Mouse (Mus musculus) G1E (cell line): ENCODE results near the gene Sh3tc1. TPM values are rescaled to one million over a fixed set of nuclear protein-coding genes. Genes with fewer than 3 reads are reported as not detected.

ENCODE experiments used
- ATAC-seq: 2 replicates; pipeline ENCODE4 v1.8.0; 2016; ENCODE audit warnings: mild to moderate bottlenecking; ENCODE audit not compliant: insufficient number of reproducible peaks, poor library complexity, low FRiP score, severe bottlenecking; ENCODE audit errors: extremely low read depth
- DNase-seq: peaks from one replicate; pipeline ENCODE4 v3.0.0; 2012; ENCODE audit warnings: low spot score
- H3K27me3 ChIP-seq: 2 replicates; pipeline ENCODE4 v1.6.1; 2012; ENCODE audit warnings: mild to moderate bottlenecking, low read length, inconsistent platforms; ENCODE audit not compliant: insufficient read depth
- H3K36me3 ChIP-seq: replicated peaks from 2 replicates; pipeline ENCODE3; 2012; ENCODE audit warnings: mild to moderate bottlenecking, inconsistent platforms
- H3K4me1 ChIP-seq: 2 replicates; pipeline ENCODE4 v1.6.1; 2012; ENCODE audit warnings: low read depth, low read length, inconsistent platforms, mixed read lengths; ENCODE audit not compliant: insufficient read depth
- H3K4me3 ChIP-seq: 2 replicates; pipeline ENCODE4 v1.5.1; 2012; ENCODE audit warnings: low read depth, mild to moderate bottlenecking, inconsistent platforms, low read length, moderate library complexity, mixed read lengths
- H3K9me3 ChIP-seq: replicated peaks from 2 replicates; pipeline ENCODE4 v1.6.1; 2012; ENCODE audit warnings: inconsistent platforms
- CTCF ChIP-seq: IDR thresholded peaks from 2 replicates; pipeline ENCODE4 v1.5.1; 2012; ENCODE audit warnings: low read depth, low read length, inconsistent platforms, mixed read lengths
- GATA1 ChIP-seq: IDR thresholded peaks from 2 replicates; pipeline ENCODE4 v1.6.1; 2012; ENCODE audit warnings: borderline replicate concordance, low read length, inconsistent platforms, mixed read lengths
- GATA2 ChIP-seq: IDR thresholded peaks from 2 replicates; pipeline ENCODE4 v1.6.1; 2012; ENCODE audit warnings: low read depth, low read length, inconsistent platforms, borderline replicate concordance
- POLR2AphosphoS5 ChIP-seq: IDR thresholded peaks from 2 replicates; pipeline ENCODE4 v1.6.1; 2012; ENCODE audit warnings: low read depth, low read length, inconsistent platforms; ENCODE audit not compliant: insufficient replicate concordance
- TAL1 ChIP-seq: conservative IDR thresholded peaks from 2 replicates; pipeline ENCODE4 v1.6.1; 2012; ENCODE audit warnings: low read depth, low read length, inconsistent platforms, mixed read lengths
- polyA plus RNA-seq: library from polyadenylated mRNA; stranded (reverse); fragments of >175 nt; gene quantifications from 2 replicates; pipeline ENCODE4 v1.2.3, GENCODE M21; 2012
- total RNA-seq, 2 experiments: library from RNA; stranded (forward) in 1 of 2; stranded (reverse) in 1 of 2; fragments of 200-1000 nt in 1 of 2; fragments of >200 nt in 1 of 2; fragmentation: Nextera tagmentation in 1 of 2; gene quantifications; 2 replicates each; pipeline ENCODE4 v1.2.3; 2014 to 2017

The Sh3tc1 gene
- total and polyA plus RNA-seq, 3 experiments, result 0.01 to 0.05 TPM; not detected in 1

DNA sequence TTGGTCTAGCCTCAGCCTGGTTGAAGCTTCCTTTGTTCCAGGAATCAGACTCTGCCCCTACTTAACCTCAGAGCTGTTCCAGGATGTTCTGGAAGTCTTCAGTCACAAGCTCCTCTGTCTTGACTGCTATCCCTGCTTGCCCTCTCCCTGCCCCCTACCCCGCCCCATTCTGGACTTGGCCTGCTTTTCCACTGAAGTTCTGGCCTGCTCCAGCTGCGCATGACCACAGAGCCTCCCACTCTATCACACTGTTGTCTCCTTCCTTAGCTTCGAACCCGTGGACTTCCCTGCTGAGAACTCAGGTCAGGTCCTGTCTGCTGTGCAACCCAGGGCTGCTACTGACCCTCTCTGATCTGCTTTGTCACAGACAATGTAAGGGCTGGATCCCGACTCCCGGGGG lies 26.1 kb upstream of the Sh3tc1 start:
- Histone ChIP-seq H3K4me3 (no peak overlapping the region), H3K27me3 (peaks cover 12% of the 10 kb centered on the region; the same call in 1 of the 2 replicates), H3K9me3 (no peaks in the 10 kb centered on the region), H3K36me3 (no peaks in the 10 kb centered on the region), H3K4me1 (no peaks in the 10 kb centered on the region)
- no peak for DNase-seq
- TF ChIP-seq POLR2AphosphoS5 (no peak), GATA2 (no peak), TAL1 (no peak), CTCF (no peak), GATA1 (no peak)
- no peak for ATAC-seq

DNA sequence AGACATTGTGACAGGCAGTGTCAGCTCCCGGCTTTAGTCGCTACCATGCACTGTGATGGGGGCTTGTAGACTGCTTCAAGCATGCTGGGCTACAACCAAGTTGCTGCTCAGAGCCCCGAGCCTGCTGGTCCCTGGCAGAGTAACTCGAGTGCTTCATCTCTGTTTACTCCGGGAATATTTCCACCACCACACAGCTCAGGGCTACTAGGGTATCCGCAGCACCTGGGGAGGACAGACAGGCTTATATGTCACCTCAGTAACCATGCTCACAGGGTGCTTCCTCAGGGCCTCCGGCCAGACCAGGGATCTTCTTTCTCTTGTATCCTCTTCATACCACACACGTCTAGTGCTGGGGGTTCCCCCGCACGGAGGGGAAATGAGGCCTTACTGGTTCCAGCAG lies 23.1 kb upstream of the Sh3tc1 start:
- DNase-seq (no peak), ATAC-seq (no peak)
- Histone ChIP-seq H3K4me1 (no peaks in the 10 kb centered on the region), H3K36me3 (no peaks in the 10 kb centered on the region), H3K4me3 (no peak overlapping the region), H3K9me3 (no peaks in the 10 kb centered on the region), H3K27me3 (peaks cover 13% of the 10 kb centered on the region; the same call in 1 of the 2 replicates)
- TF ChIP-seq GATA1, result no peak
- TF ChIP-seq GATA2, result no peak
- no peak for TF ChIP-seq TAL1
- TF ChIP-seq CTCF, result no peak
- no peak for TF ChIP-seq POLR2AphosphoS5

DNA sequence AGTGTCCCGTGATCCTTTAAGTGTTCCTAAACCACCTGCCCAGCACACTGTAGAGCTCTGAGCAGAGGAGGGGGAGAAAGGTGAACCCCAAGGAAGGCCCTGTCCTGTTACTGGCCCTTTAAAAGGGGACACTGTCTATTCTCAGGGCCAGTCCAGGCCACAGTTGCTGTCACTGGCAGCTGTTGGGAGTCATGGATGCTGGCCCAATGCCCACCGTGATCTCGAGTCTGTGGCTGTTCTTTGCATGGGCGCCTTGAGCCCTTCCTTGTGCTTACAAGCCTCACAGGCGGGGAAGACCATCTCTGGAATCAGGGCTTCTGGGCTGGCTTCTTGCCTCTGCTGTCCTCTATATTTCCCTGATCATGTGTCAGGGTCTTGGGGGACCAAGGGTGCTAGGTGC lies 22.6 kb upstream of the Sh3tc1 start:
- Histone ChIP-seq H3K9me3 (no peaks in the 10 kb centered on the region), H3K36me3 (no peaks in the 10 kb centered on the region), H3K4me3 (no peak overlapping the region), H3K27me3 (peaks cover 11% of the 10 kb centered on the region; the same call in 1 of the 2 replicates), H3K4me1 (no peaks in the 10 kb centered on the region)
- TF ChIP-seq TAL1 (no peak), GATA2 (no peak), CTCF (no peak), POLR2AphosphoS5 (no peak), GATA1 (no peak)
- DNase-seq (no peak), ATAC-seq (no peak)

DNA sequence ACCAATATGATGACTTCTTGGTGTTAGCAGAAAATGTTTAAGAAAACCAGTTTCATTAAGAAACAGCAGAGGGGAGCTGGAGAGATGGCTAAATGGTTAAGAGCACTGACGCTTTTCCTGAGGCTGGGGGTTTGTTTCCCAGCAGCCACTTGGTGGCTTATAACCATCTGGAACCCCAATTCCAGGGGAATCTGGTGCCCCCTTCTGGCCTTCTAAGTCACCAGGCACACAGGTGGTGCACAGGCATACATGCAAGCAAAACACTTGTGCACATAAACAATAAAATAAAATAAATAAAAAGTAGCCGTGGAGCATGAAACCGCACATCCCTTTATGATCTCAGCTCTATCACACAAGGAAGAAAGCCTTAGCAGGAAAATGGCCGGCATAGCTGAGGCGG lies 21.5 kb upstream of the Sh3tc1 start:
- Histone ChIP-seq H3K9me3 (no peaks in the 10 kb centered on the region), H3K27me3 (peaks cover 14% of the 10 kb centered on the region; the same call in 1 of the 2 replicates), H3K36me3 (no peaks in the 10 kb centered on the region), H3K4me3 (no peak overlapping the region), H3K4me1 (no peaks in the 10 kb centered on the region)
- no peak for TF ChIP-seq GATA2
- no peak for TF ChIP-seq CTCF
- TF ChIP-seq GATA1, result no peak
- no peak for TF ChIP-seq TAL1
- TF ChIP-seq POLR2AphosphoS5, result no peak
- DNase-seq (no peak), ATAC-seq (no peak)

DNA sequence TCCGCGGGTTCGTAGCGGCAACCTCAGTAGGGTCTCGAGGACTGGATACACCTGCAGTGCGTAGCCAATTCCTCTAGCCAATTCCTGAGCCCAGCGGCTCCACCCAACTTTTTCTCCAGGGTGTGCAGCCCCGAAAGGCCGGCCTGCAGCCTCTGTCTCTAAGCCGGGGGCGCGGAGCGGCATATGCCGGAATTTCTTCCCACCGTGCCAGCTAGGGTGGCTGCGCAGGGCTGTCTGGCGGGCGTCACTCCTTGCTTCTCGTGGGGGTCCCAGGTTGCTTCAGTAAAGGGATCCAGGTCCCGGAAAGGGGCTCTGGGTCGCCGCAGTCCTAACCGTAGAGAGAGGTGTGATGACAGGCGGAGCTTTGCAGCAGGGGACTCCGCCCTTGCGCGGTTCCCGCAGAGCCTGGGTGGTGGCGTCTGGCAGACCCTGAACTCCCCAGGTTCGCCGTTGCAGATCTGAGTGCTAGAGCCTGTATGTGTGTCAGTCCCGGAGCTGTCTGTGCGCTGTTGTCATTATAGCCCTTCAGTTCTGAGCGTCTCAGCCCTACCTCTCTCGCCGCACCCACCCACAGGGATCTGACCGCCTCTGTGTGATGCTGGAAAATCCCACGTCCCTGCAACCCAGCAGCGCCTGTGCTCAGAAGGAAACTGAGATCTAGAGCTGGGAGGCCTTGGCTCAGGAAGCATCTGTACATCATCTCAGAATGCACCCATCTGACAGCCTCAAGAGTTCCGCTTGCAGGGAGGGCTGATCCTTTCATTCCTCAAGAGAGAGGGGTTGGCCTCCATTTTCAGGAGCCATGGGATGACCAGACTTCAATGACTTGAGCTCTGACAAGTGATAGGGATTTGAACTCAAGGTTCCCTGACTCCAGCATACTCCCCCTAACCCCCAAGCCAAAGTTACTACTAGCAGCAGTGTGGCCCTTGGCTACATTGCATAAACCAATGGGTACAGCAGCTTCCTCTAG lies 18.6 kb upstream of the Sh3tc1 start:
- no peak for ATAC-seq
- TF ChIP-seq TAL1 (no peak), GATA1 (no peak), GATA2 (no peak)
- no peak for DNase-seq
- no peak overlapping the region for H3K4me3 ChIP-seq
- H3K27me3 ChIP-seq, result peaks cover 14% of the 10 kb centered on the region; the same call in 1 of the 2 replicates
- no peaks in the 10 kb centered on the region for H3K4me1 ChIP-seq
- no peaks in the 10 kb centered on the region for H3K9me3 ChIP-seq
- no peaks in the 10 kb centered on the region for H3K36me3 ChIP-seq

DNA sequence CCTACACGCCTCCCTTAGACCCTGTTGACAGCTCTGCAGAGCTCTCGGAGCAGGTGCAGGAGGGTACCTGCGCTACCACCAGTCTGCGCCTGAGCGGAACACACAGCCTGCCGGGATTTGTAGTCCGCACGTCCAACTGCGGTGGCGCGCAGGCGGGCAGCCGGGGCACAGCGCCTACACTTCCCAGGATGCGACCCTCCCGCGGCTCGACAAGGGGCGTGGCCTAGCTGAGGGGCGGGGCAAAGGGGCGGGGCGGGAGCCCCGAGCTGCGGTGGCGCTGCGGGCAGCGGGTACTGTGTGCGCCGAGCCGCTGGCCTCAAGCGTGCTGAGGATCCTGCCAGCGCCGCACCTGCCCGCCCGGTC lies 17.8 kb upstream of the Sh3tc1 start, which contains the start of gene Ablim2:
Gene Ablim2 (plus strand): TSS at position 242 of the 363 bp plus-strand sequence.
- TF ChIP-seq GATA2 (no peak), GATA1 (no peak), POLR2AphosphoS5 (no peak), CTCF (no peak), TAL1 (no peak)
- no peak for DNase-seq
- H3K27me3 ChIP-seq, result peaks cover 12% of the 10 kb centered on the region; the same call in 1 of the 2 replicates
- H3K4me3 ChIP-seq, result no peak within 1 kb of the TSS
- no peaks in the 10 kb centered on the region for H3K9me3 ChIP-seq
- no peaks in the 10 kb centered on the region for H3K4me1 ChIP-seq
- no peak for ATAC-seq
- H3K36me3 ChIP-seq, result no peaks in the 10 kb centered on the region
